22 mouse cellular contexts compared by ENCODE assay signal in the genomic region with DNA sequence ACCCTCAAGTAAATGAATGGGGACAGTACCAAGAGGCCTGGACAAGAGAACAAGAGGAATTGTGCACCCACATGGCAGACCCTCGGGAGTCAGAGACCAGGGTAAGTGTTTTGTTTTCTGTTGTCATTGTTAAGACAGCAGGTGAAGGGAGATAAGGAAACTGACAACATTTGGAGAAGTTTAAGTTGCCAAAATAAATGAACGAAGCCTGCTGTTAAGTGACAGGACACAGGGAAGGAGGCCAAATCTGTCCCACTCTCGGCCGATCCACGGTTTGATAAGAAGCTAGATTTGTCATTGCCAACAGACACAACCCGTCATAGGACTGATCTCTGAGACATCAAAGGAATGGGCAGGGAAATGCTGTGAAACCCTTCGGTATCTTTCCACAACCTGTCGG.
"Had no signal": no experiment of that assay in that cellular context is flagged by ENCODE, and none has a peak within 500 bp of the region (broad histone marks: within the 10 kb centered on the region; RNA-seq: fewer than 3 reads in every experiment).

No protein-coding gene starts in this region.

- DNase-seq: liver, postnatal 0 days; lung, adult 2 months; lung, postnatal 4 days; midbrain, embryonic 14.5 days; retina, postnatal 1 day; right cerebral cortex, adult 18-20 months; right cerebral cortex, postnatal 25 days; right cerebral cortex, postnatal 4 days; spleen, adult 18-20 months; thymus, adult 18-20 months; thymus, postnatal 14 days; thymus, postnatal 36 days had no signal

- H3K4me1 ChIP-seq: liver, embryonic 15.5 days; lung, embryonic 15.5 days; megakaryocyte, embryonic 14.5 days; midbrain, embryonic 10.5 days; midbrain, embryonic 12.5 days; neural tube, embryonic 13.5 days; neural tube, embryonic 15.5 days had no signal

- H3K4me3 ChIP-seq: liver, embryonic 15.5 days; lung, embryonic 15.5 days; megakaryocyte, embryonic 14.5 days; midbrain, embryonic 10.5 days; midbrain, embryonic 12.5 days; myocyte; neural tube, embryonic 13.5 days; neural tube, embryonic 15.5 days had no signal

- H3K27ac ChIP-seq: liver, embryonic 15.5 days; lung, embryonic 15.5 days; midbrain, embryonic 10.5 days; midbrain, embryonic 12.5 days; neural tube, embryonic 13.5 days; neural tube, embryonic 15.5 days had no signal

- H3K9ac ChIP-seq: liver, embryonic 15.5 days; liver, postnatal 0 days; lung, embryonic 15.5 days; midbrain, embryonic 12.5 days; neural tube, embryonic 13.5 days; neural tube, embryonic 15.5 days had no signal

- H3K4me2 ChIP-seq: liver, embryonic 15.5 days; lung, embryonic 15.5 days; midbrain, embryonic 12.5 days; neural tube, embryonic 13.5 days; neural tube, embryonic 15.5 days had no signal

- H3K9me3 ChIP-seq: liver, embryonic 15.5 days; lung, embryonic 15.5 days; midbrain, embryonic 10.5 days; midbrain, embryonic 12.5 days; neural tube, embryonic 13.5 days; neural tube, embryonic 15.5 days had no signal

- H3K27me3 ChIP-seq: liver, embryonic 15.5 days; lung, embryonic 15.5 days; megakaryocyte, embryonic 14.5 days; neural tube, embryonic 13.5 days had no signal

- ATAC-seq: liver, postnatal 0 days; lung, postnatal 0 days; midbrain, embryonic 16.5 days had no signal

- H3K36me3 ChIP-seq: liver, embryonic 15.5 days; lung, embryonic 15.5 days; midbrain, embryonic 10.5 days; midbrain, embryonic 12.5 days; neural tube, embryonic 13.5 days; neural tube, embryonic 15.5 days had no signal
